ENCODE assay signal across 24 mouse cellular contexts in genomic region chr13:13670669-13671068, GRCm38 (mm10).
DNase-seq lines count a peak whose midpoint lies in the region; ATAC-seq and TF ChIP-seq lines count a peak whose summit lies in the region.
"Had no signal": no experiment of that assay in that cellular context is flagged by ENCODE, and none has a peak within 500 bp of the region (broad histone marks: within the 10 kb centered on the region; RNA-seq: fewer than 3 reads in every experiment).

No protein-coding gene starts in this region.

- TF ChIP-seq POLR2A in ES-Bruce4 (IDR thresholded peaks at IDR 0.05; ENCODE audit: insufficient read depth, low read length) = no peak

- no peak overlapping the region for H3K4me2 ChIP-seq in midbrain, embryonic 16.5 days (ENCODE audit: low read length)
- H3K4me2 ChIP-seq: embryonic facial prominence, embryonic 15.5 days; forebrain, embryonic 15.5 days; hindbrain, embryonic 15.5 days; limb, embryonic 15.5 days; lung, embryonic 14.5 days had no signal

- peak; percentile 70 for ATAC-seq in midbrain, embryonic 16.5 days
- ATAC-seq in megakaryocyte, adult 5-6 weeks (ENCODE audit: poor library complexity, severe bottlenecking) = no peak
- ATAC-seq: forebrain, embryonic 15.5 days; intestine, postnatal 0 days had no signal

- no peak for DNase-seq in midbrain, embryonic 10.5 days (ENCODE audit: low spot score)
- DNase-seq in ZHBTc4 (ENCODE audit: low read depth, low spot score) = peak; percentile 4
- peak; percentile 11 for DNase-seq in induced T-regulatory cell, adult 2 months (ENCODE audit: low read depth)
- DNase-seq in cerebellum, postnatal 36 days = no peak
- DNase-seq in layer of hippocampus, adult 18-20 months (ENCODE audit: low spot score in 2 of 2) = no peak
- DNase-seq: adrenal gland, postnatal 14 days; cerebellum, postnatal 10 days; gastrocnemius, postnatal 36 days; kidney, postnatal 25 days; left cerebral cortex, postnatal 4 days; right cerebral cortex, postnatal 14 days; thymus, postnatal 14 days had no signal

- no peaks in the 10 kb centered on the region for H3K4me1 ChIP-seq in midbrain, embryonic 16.5 days (ENCODE audit: control insufficient read depth, insufficient read depth, low read length)
- H3K4me1 ChIP-seq in midbrain, embryonic 10.5 days = no peaks in the 10 kb centered on the region
- peaks cover 6% of the 10 kb centered on the region for H3K4me1 ChIP-seq in ES-Bruce4 (ENCODE audit: control insufficient read depth, insufficient read depth, low read length)
- H3K4me1 ChIP-seq: embryonic facial prominence, embryonic 15.5 days; forebrain, embryonic 15.5 days; hindbrain, embryonic 15.5 days; limb, embryonic 15.5 days had no signal

- H3K36me3 ChIP-seq in midbrain, embryonic 16.5 days (ENCODE audit: control insufficient read depth, insufficient read depth, low read length) = peaks cover 12% of the 10 kb centered on the region
- H3K36me3 ChIP-seq in midbrain, embryonic 10.5 days = peaks cover 3% of the 10 kb centered on the region; the same call in 1 of the 2 replicates
- no peaks in the 10 kb centered on the region for H3K36me3 ChIP-seq in ES-Bruce4 (ENCODE audit: control insufficient read depth, insufficient read depth, low read length, poor library complexity, severe bottlenecking)

- WGBS in midbrain, embryonic 16.5 days = 63% methylated on average over 5 of the region's 5 CpGs
- WGBS in midbrain, embryonic 10.5 days = 65% methylated on average over 5 of the region's 5 CpGs

- no peaks in the 10 kb centered on the region for H3K27me3 ChIP-seq in midbrain, embryonic 16.5 days (ENCODE audit: control insufficient read depth, insufficient read depth, low read depth, low read length)
- H3K27me3 ChIP-seq in midbrain, embryonic 10.5 days (ENCODE audit: low read depth, poor library complexity, severe bottlenecking) = no peaks in the 10 kb centered on the region
- H3K27me3 ChIP-seq in ES-Bruce4 (ENCODE audit: control insufficient read depth, insufficient read depth, low read length, poor library complexity, severe bottlenecking) = no peaks in the 10 kb centered on the region
- H3K27me3 ChIP-seq: embryonic facial prominence, embryonic 15.5 days; forebrain, embryonic 15.5 days; hindbrain, embryonic 15.5 days; limb, embryonic 15.5 days; megakaryocyte, embryonic 14.5 days had no signal

- TF ChIP-seq EP300 in ES-Bruce4 (IDR thresholded peaks at IDR 0.05; ENCODE audit: insufficient read depth, low read depth, low read length) = no peak

- TF ChIP-seq CTCF in ES-Bruce4 (IDR thresholded peaks at IDR 0.05; ENCODE audit: low read depth, low read length) = no peak

- no peaks in the 10 kb centered on the region for H3K9me3 ChIP-seq in midbrain, embryonic 16.5 days (replicated peaks; ENCODE audit: control insufficient read depth, low read length, poor library complexity, severe bottlenecking)
- no peaks in the 10 kb centered on the region for H3K9me3 ChIP-seq in midbrain, embryonic 10.5 days (replicated peaks)
- no peaks in the 10 kb centered on the region for H3K9me3 ChIP-seq in ES-Bruce4 (replicated peaks; ENCODE audit: control insufficient read depth, insufficient read depth, low read length, poor library complexity, severe bottlenecking)
- H3K9me3 ChIP-seq: embryonic facial prominence, embryonic 15.5 days; forebrain, embryonic 15.5 days; hindbrain, embryonic 15.5 days; limb, embryonic 15.5 days; megakaryocyte, embryonic 14.5 days had no signal

- H3K27ac ChIP-seq in midbrain, embryonic 16.5 days (ENCODE audit: low read length) = no peak overlapping the region
- no peak overlapping the region for H3K27ac ChIP-seq in midbrain, embryonic 10.5 days (replicated peaks)
- peak overlapping the region; percentile 72; the same call in 1 of the 2 replicates for H3K27ac ChIP-seq in ES-Bruce4 (ENCODE audit: insufficient read depth, low read length)
- H3K27ac ChIP-seq: embryonic facial prominence, embryonic 15.5 days; forebrain, embryonic 15.5 days; hindbrain, embryonic 15.5 days; limb, embryonic 15.5 days; liver, embryonic 14.5 days; stomach, postnatal 0 days had no signal

- H3K9ac ChIP-seq in midbrain, embryonic 16.5 days (ENCODE audit: low read depth, low read length) = no peak overlapping the region
- no peak overlapping the region for H3K9ac ChIP-seq in ES-Bruce4 (ENCODE audit: low read depth, poor library complexity, severe bottlenecking)
- H3K9ac ChIP-seq: embryonic facial prominence, embryonic 15.5 days; forebrain, embryonic 15.5 days; hindbrain, embryonic 15.5 days; limb, embryonic 15.5 days; liver, embryonic 14.5 days; lung, embryonic 14.5 days had no signal

- H3K4me3 ChIP-seq in midbrain, embryonic 16.5 days (ENCODE audit: low read depth, low read length) = no peak overlapping the region
- H3K4me3 ChIP-seq in midbrain, embryonic 10.5 days = no peak overlapping the region
- H3K4me3 ChIP-seq in ES-Bruce4 (ENCODE audit: low read depth, low read length) = no peak overlapping the region
- H3K4me3 ChIP-seq: embryonic facial prominence, embryonic 15.5 days; forebrain, embryonic 15.5 days; hindbrain, embryonic 15.5 days; limb, embryonic 15.5 days; megakaryocyte, embryonic 14.5 days had no signal

Comparison
In these comparisons a context has a peak if more than half of its experiments do, and no peak if none do; other contexts are left out.
1. DNase-seq: peak in ZHBTc4 (single experiment) and induced T-regulatory cell, adult 2 months (single experiment); none in midbrain, embryonic 10.5 days (single experiment), cerebellum, postnatal 36 days (0 of 2) and layer of hippocampus, adult 18-20 months (0 of 2).